Mouse (Mus musculus) heart, embryonic 13.5 days (tissue): ENCODE measurements around the gene Cpa3. TPM values are rescaled to one million over a fixed set of nuclear protein-coding genes. Genes with fewer than 3 reads are reported as not detected.

Source experiments
- ATAC-seq: fragments of 200-750 bp; cut with Nextera tagmentation; 2 replicates; pipeline ENCODE4 v1.8.0; 2017; ENCODE audit warnings: moderate TSS enrichment; ENCODE audit not compliant: insufficient number of reproducible peaks, low FRiP score, low TSS enrichment; ENCODE audit errors: extremely low read depth
- H3K27ac ChIP-seq: fragments of 300-500 bp; sonication (generic); replicated peaks from 2 replicates; pipeline ENCODE4 v1.5.1; 2015; ENCODE audit warnings: moderate library complexity, mild to moderate bottlenecking, inconsistent platforms
- H3K27me3 ChIP-seq: fragments of 300-500 bp; sonication (generic); replicated peaks from 2 replicates; pipeline ENCODE4 v1.6.1; 2015; ENCODE audit warnings: mild to moderate bottlenecking, inconsistent platforms
- H3K36me3 ChIP-seq: fragments of 300-500 bp; sonication (generic); 2 replicates; pipeline ENCODE4 v1.6.1; 2015; ENCODE audit warnings: mild to moderate bottlenecking, inconsistent platforms
- H3K4me1 ChIP-seq: fragments of 300-500 bp; sonication (generic); 2 replicates; pipeline ENCODE4 v1.6.1; 2015; ENCODE audit warnings: inconsistent platforms
- H3K4me2 ChIP-seq: fragments of 300-500 bp; sonication (generic); 2 replicates; pipeline ENCODE4 v1.6.1; 2015; ENCODE audit warnings: inconsistent platforms, mild to moderate bottlenecking, moderate library complexity
- H3K4me3 ChIP-seq: fragments of 300-500 bp; sonication (generic); 2 replicates; pipeline ENCODE4 v1.5.1; 2015; ENCODE audit warnings: moderate library complexity, mild to moderate bottlenecking, inconsistent platforms
- H3K9ac ChIP-seq: fragments of 300-500 bp; sonication (generic); 2 replicates; pipeline ENCODE4 v1.6.1; 2015; ENCODE audit warnings: inconsistent platforms, mild to moderate bottlenecking, moderate library complexity
- H3K9me3 ChIP-seq: fragments of 300-500 bp; sonication (generic); 2 replicates; pipeline ENCODE4 v1.6.1; 2016; ENCODE audit warnings: inconsistent platforms
- WGBS: fragments of 180-500 bp; shearing (Covaris S2); methylation state at CpG from one replicate; pipeline ENCODE4 v1.1.7; 2015; ENCODE audit warnings: mixed read lengths; 5-methylcytosine and 5-hydroxymethylcytosine counted together
- microRNA-seq: library from miRNA; unstranded; fragments of <30 nt; microRNA quantifications from one replicate; pipeline ENCODE4, GENCODE M21; 2016
- polyA plus RNA-seq: library from polyadenylated mRNA; unstranded; fragments of >200 nt; fragmentation: Nextera tagmentation; extraction: Ambion mirVana; gene quantifications from 2 replicates; pipeline ENCODE4 v1.2.1, GENCODE M21; 2015

The Cpa3 gene
- polyA plus RNA-seq, 1 experiment from 2014 or later = 2.3 TPM

- no peak overlapping the region for H3K27ac ChIP-seq
- ATAC-seq = no peak
- H3K4me1 ChIP-seq = no peaks in the 10 kb centered on the region
- H3K36me3 ChIP-seq = no peaks in the 10 kb centered on the region
- H3K27me3 ChIP-seq = no peaks in the 10 kb centered on the region
- no peaks in the 10 kb centered on the region for H3K9me3 ChIP-seq
- H3K9ac ChIP-seq = no peak overlapping the region
- no peak overlapping the region for H3K4me2 ChIP-seq
- no peak overlapping the region for H3K4me3 ChIP-seq
- WGBS = 76% methylated on average over 9 of the region's 9 CpGs
Measured at GRCm38 (mm10) chr3:20222926-20223698, 18.9 kb downstream of the Cpa3 start.

- 76% methylated on average over 3 of the region's 3 CpGs for WGBS
- no peak overlapping the region for H3K4me3 ChIP-seq
- no peak overlapping the region for H3K27ac ChIP-seq
- ATAC-seq = no peak
- H3K27me3 ChIP-seq = no peaks in the 10 kb centered on the region
- H3K9ac ChIP-seq = no peak overlapping the region
- no peaks in the 10 kb centered on the region for H3K4me1 ChIP-seq
- H3K4me2 ChIP-seq = no peak overlapping the region
- no peaks in the 10 kb centered on the region for H3K36me3 ChIP-seq
- no peaks in the 10 kb centered on the region for H3K9me3 ChIP-seq
Measured at GRCm38 (mm10) chr3:20222136-20222535, 19.8 kb downstream of the Cpa3 start.

- 25% methylated on average over 6 of the region's 6 CpGs for WGBS
Measured at GRCm38 (mm10) chr3:20198869-20199268, 43.1 kb downstream of the Cpa3 start.

GRCm38 (mm10) chr3:20197878-20198277 lies 44.1 kb downstream of the Cpa3 start:
- Histone ChIP-seq H3K36me3 (no peaks in the 10 kb centered on the region), H3K27ac (no peak overlapping the region)
- WGBS = 29% methylated on average over 10 of the region's 10 CpGs

More at GRCm38 (mm10) chr3:20198869-20199268, 43.1 kb downstream of the Cpa3 start:
- no peaks in the 10 kb centered on the region for H3K9me3 ChIP-seq
- H3K27me3 ChIP-seq = no peaks in the 10 kb centered on the region
- no peak overlapping the region for H3K9ac ChIP-seq
- H3K4me3 ChIP-seq = no peak overlapping the region
- no peaks in the 10 kb centered on the region for H3K36me3 ChIP-seq
- ATAC-seq = no peak
- H3K4me2 ChIP-seq = no peak overlapping the region
- peaks cover 11% of the 10 kb centered on the region for H3K4me1 ChIP-seq
- no peak overlapping the region for H3K27ac ChIP-seq

GRCm38 (mm10) chr3:20188976-20189675 lies 52.9 kb downstream of the Cpa3 start:
- Histone ChIP-seq H3K9me3 (no peaks in the 10 kb centered on the region), H3K4me3 (no peak overlapping the region), H3K4me2 (peak overlapping the region; percentile 27), H3K36me3 (no peaks in the 10 kb centered on the region), H3K27ac (peak overlapping the region; percentile 67; the same call in 1 of the 2 replicates), H3K4me1 (peaks cover 13% of the 10 kb centered on the region), H3K9ac (no peak overlapping the region), H3K27me3 (no peaks in the 10 kb centered on the region)
- WGBS = 11% methylated on average over 5 of the region's 5 CpGs
- ATAC-seq = no peak

More at GRCm38 (mm10) chr3:20197878-20198277, 44.1 kb downstream of the Cpa3 start:
- Histone ChIP-seq H3K4me1 (peaks cover 11% of the 10 kb centered on the region), H3K27me3 (no peaks in the 10 kb centered on the region), H3K9ac (no peak overlapping the region), H3K4me3 (no peak overlapping the region), H3K4me2 (peak overlapping the region; percentile 27), H3K9me3 (no peaks in the 10 kb centered on the region)
- no peak for ATAC-seq

- H3K27me3 ChIP-seq = no peaks in the 10 kb centered on the region
- no peak overlapping the region for H3K27ac ChIP-seq
- H3K9me3 ChIP-seq = no peaks in the 10 kb centered on the region
- no peaks in the 10 kb centered on the region for H3K4me1 ChIP-seq
- H3K4me2 ChIP-seq = no peak overlapping the region
- WGBS = 86% methylated on average over 6 of the region's 6 CpGs
- H3K9ac ChIP-seq = no peak overlapping the region
- no peak overlapping the region for H3K4me3 ChIP-seq
- no peaks in the 10 kb centered on the region for H3K36me3 ChIP-seq
- no peak for ATAC-seq
Measured at GRCm38 (mm10) chr3:20172394-20172793, 69.6 kb downstream of the Cpa3 start.

- no peak for ATAC-seq
- Histone ChIP-seq H3K27ac (no peak overlapping the region), H3K9ac (no peak overlapping the region), H3K9me3 (0 out of 2 replicates have a peak, but pooled peaks cover 2% of the 10 kb centered on the region), H3K4me1 (no peaks in the 10 kb centered on the region), H3K36me3 (no peaks in the 10 kb centered on the region), H3K27me3 (no peaks in the 10 kb centered on the region), H3K4me2 (no peak overlapping the region), H3K4me3 (no peak overlapping the region)
- 60% methylated on average over 1 of the region's 1 CpGs for WGBS
Measured at GRCm38 (mm10) chr3:20167487-20167886, 74.5 kb downstream of the Cpa3 start.

Small RNAs within 50 kb of the gene (microRNA-seq; reads per million reads assigned to microRNA genes)
- gene Mir7007 = not detected

Other genes starting within 250 kb of the Cpa3 start
- gene Hps3, start 206.9 kb downstream of the Cpa3 start, polyA plus RNA-seq = 8.2 and 11.0 TPM in 2 replicates
- 14.1 and 16.9 TPM in 2 replicates for gene Hltf, start 184.4 kb downstream of the Cpa3 start, polyA plus RNA-seq
- gene Gyg, start 86.9 kb downstream of the Cpa3 start, polyA plus RNA-seq = 686 and 787 TPM in 2 replicates
- gene Cpb1, start 33.6 kb upstream of the Cpa3 start, polyA plus RNA-seq = 0.25 and 0.29 TPM in 2 replicates
- gene Agtr1b, start 125.0 kb upstream of the Cpa3 start, polyA plus RNA-seq = 0.09 and 0.17 TPM in 2 replicates